Mouse (Mus musculus): ENCODE measurements at regions not wholly inside any gene's neighbourhood (a gene's known extent, or its start where the extent isn't known, plus 50 kb on each side); places are given as distances from the start of the nearest gene placed in this dataset.
A peak's percentile ranks its signal among the peaks of the same experiment; 100 is the strongest.
"Not testable (repeated sequence)": the region's sequence is repeated elsewhere in the genome, so short reads cannot be mapped to it uniquely, and the experiment has no call there.

DNA sequence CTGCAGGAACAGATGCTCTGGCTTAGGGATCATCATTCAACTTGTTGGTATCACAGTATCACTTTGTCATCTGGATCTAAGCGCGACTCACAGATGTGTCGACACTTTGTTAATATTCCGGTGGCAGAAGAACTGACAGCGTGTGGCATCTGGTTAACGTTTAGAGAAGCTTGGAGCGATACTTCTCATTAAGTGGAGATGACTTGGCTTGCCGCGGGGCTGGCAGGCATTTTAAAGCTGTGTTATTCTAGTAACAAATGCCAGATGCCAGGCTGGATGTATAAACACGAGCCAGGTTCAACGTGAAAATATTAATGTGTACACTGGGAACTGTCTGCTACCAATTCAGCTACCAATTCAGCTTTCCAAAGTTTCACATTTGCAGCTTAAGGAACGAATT lies 430.3 kb upstream of the Dab2 start:
- DNase-seq (ENCODE audit: low spot score) = no peak

DNA sequence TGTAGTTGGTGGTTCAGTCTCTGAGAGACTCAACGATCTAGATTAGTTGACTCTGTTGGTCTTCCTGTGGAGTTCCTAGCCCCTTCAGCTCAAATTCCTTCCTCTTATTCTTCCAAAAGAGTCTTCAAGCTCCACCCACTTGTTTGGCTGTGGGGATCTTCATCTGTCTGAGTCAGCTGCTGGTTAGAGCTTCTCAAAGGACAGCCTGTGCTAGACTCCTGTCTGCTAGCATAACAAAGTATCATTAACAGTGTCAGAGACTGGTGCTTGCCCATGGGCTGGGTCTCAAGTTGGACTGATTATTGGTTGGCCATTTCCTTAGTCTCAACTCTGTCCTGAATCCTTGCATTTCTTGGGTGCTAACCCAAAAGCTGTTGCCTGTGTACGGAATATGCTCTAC lies 429.7 kb upstream of the Dab2 start:
- DNase-seq (ENCODE audit: low spot score) = no peak

DNA sequence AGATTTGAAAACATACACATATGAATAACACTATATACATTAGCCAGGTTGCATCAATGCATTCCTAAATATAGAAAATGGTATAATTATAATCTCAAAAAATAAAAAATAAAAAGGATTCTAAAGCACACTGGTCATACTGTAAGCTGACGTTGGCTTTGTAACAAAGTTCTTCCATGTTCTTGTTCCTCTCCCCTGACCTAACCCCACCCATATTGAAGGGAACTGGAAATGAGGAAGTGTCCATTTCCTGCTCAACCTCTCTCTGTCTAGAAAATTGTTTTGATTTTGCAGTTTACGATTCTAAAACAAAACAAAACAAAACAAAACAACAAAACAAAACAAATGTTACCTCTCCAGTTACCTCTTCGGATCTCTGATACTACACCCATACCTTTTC lies 427.5 kb upstream of the Dab2 start:
- no peak for DNase-seq (ENCODE audit: low spot score)

DNA sequence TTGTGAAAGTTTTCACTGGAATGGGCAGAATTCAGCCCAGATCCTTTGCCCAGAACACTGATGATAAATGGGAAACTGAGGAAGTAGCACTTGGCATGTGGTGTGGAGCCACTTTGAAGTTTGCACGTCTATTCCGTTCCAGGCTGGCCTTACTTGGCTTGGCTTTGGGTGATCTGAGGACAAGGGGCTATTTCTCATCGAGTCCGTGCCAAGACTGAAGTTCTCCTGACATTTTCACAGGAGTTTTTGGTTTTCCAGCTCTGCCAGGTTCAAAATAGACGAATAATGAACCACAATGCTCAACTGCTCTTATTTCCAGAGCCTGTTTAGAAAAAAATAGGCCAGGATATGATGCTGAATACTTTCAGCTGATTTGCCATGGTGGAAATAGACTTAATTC lies 421.8 kb upstream of the Dab2 start:
- no peak for DNase-seq (ENCODE audit: low spot score)

DNA sequence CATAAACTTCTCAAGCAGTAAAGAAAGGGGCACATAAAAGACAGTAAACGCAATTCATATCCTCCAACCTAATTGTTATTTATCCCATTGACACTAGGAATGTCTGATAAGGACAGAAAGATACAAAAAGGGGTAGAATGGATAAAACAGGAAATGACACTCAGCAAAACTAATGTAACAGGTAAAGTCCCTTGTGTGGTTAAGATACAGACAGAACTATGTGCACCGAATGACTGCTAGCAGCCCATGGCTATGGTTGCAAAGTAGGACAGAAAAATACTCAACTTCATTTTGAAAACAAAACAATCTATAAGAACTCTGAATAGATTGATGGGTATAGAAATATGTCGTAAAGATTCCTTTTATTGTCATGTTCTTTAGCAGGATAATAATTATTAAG lies 408.4 kb upstream of the Dab2 start:
- no peak for DNase-seq (ENCODE audit: low spot score)

DNA sequence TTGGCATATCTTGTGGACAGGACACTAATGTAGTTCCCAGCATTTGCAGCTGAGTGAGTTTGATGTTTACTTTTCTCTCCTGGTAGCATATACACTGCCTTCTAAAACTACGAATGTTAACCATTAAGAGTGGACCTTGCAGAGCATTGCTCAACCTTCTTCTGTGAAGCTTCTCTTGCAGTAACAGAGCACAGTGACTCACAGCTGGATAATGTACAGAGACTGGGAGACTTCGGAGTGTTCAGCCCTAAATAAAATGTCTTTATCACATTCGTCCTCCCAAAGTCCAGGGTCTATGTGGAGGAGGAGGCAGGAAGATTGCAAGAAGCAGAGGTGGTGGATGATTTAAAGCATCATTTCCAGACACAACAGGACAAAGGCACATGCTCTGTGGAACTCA lies 407.6 kb upstream of the Dab2 start:
- no peak for DNase-seq (ENCODE audit: low spot score)

DNA sequence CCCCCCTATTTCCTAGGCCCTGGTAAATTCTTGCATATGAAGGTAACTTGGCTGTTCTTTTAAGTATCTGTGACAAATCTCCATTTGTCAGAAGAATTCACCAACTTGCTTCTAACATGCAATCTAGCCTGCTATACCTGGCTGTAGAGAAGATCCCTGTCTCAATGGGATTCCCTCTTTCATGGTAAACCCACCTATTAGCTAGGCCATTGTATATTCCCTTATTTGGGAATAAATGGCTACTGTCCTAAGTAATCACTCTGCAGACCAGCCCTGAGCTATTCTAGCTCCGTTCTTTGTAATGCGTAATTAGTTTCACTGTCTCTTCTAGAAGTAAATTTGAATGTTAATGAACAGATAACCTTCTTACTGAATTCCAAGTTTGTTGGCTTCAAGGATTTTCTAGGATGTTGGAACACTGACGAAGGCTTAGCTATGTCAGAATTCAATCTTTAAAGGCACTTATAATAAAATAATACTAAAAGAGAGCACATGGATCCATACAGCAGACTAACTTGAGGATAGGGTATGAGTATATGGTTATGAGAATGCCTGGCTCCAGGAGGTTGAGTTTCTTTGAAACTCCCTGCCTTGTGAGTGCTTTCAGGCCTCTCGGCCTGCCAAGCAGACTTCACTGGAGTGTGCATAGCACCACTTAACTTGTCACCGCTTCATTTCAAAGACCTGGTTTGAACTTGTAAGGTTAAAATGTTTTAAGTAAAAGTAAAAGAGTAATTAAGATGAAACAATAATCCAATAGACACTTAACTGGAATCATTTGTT lies 403.7 kb upstream of the Dab2 start:
- DNase-seq (ENCODE audit: low spot score) = not testable (repeated sequence)

DNA sequence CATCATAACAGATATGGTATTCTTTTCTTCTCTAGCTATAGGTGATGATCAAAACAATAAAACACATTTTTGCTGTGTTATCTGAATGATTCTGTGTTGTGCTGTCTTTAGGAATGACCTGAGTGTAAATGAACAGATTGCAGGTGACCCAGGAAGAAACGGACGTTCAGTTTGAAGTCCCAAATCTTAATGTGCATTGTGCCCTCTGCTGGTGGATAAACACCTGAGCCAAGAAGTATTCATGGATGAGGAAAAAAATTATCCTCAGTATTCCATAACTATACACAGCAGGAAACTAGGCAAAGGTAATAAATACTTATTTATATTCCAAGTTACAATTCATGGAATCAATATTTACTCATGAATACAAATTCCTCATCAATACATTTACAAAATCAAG lies 384.3 kb upstream of the Dab2 start:
- DNase-seq (ENCODE audit: low spot score) = peak; percentile 47

DNA sequence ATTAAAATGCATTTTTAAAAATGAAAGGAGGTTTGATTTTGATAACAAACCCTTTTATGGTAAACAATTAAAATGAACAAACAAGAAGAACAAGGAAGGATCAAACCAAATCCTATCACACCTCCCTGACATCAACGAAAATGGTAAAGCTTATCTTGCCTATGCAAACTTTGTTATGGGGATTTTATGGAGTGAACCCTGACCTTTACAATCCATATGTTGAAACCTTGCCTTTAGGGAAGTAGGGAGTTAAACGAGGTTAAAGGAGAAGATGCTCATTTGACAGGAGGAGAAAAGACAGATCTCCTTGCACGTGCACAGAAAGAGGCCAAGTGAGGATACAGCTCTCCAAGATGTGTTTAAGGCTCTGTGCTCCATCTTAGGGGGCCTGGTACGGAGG lies 379.5 kb upstream of the Dab2 start:
- no peak for DNase-seq (ENCODE audit: low spot score)

DNA sequence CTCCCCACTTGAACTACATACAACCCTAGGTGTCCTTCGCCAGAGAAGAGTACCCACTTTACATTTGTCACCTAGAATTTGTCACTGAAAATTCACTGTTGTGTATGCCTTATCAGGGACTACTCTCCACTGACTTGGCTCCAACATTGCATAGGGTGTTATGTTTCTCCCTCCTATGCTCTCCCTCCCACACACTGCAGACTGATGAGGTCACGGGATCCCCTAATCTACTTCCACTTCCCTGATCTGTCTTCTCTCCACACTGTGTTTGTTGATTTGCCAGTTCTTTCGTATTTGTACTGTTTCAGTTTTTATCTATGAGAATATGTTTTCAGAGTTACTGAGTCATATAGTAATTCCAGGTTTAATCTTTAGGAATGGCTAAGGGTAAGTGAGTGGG lies 371.8 kb upstream of the Dab2 start:
- DNase-seq (ENCODE audit: low spot score) = no peak

DNA sequence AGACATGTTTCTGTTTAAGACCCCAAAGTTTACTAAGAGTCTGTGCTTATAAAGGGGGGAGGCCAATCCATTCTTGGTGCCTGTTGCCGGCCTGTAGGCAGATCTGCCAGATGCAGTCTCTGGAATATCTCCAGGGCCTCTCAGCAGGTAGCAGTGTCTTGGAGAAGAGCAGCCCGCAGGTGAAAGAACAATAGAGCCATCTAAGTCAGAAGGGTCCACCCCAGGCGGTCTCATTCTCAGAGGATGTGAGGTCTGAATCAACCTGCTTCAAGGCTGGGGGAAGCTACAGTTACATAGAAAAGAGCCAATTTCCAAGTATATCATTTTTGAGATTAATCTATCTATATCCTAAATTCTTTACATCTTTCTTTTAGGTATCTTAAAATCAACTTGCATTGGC lies 366.0 kb upstream of the Dab2 start:
- no peak for DNase-seq (ENCODE audit: low spot score)

DNA sequence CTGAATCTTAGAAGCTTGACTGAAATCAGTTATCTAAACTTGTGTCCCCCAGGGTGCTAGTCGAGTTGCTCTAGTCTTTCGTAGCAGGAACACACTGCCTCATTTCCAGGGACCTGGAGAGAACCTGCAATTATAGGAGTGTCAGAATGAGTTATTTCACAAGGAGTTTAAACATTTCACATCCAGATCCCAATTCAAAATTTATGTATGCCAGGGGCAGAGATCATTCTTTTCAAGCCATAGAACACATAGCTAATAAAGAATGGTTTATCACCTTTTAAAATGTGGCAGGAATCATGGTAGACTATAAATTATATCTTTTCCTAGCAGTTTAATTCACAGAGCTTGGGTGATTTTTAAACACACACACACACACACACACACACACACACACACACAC lies 358.6 kb upstream of the Dab2 start:
- DNase-seq (ENCODE audit: low spot score) = no peak

DNA sequence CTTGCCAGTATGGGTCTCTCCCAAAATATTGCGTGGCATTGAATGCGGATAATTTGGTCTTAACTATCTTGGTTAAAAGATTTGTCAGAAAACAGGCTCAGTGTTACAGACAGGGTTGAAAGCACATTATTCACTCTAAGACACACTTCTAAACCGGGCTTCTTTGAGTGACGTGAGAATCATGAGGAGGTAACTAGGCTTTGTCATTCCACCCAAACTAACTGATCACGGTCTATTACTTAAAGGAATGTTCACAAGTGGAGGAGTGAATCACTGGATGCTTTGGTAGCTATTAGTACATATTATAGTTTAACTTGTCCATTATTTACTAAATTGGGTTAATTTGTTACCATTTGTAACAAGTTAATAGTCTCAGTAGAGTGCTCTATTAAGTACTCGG lies 352.9 kb upstream of the Dab2 start:
- DNase-seq (ENCODE audit: low spot score) = no peak

DNA sequence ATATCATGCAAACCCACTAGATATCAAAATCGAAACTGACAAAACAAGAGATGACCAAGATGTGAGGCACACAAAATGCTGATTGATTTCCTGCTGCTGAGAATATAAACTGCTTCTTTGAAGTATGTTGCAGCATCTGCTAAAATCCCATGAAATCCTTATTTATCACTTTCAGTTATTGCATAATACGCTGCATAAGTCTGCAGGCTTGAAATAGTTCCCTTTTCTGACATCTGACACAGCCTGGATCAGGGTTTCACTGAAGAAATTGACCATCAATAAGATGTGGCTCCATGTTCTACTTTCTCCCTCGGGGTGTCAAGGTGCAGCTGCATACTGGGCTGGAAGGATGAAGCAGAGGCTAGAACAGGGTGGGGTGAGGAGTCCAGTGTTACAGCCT lies 348.7 kb upstream of the Dab2 start:
- DNase-seq (ENCODE audit: low spot score) = no peak

DNA sequence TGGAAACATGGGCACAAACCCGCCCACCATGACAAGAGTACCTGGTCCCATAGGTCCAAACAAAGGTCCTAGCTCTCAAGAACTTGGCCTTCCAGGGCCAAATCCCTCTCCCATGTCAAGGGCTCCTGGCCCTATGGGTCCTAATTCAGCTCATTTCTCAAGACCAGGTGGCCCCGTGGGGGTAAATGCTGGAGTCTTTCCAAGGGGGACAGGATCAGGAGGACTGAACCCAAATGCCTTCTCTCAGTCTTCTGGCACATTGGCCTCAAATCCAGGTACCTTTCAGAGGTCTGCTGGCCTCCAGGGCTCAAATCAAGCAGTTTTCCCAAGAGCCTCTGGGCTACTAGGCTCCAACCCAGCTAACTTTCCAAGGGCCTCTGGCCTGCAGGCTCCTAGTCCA lies 347.9 kb upstream of the Dab2 start:
- not testable (repeated sequence) for DNase-seq (ENCODE audit: low spot score)

DNA sequence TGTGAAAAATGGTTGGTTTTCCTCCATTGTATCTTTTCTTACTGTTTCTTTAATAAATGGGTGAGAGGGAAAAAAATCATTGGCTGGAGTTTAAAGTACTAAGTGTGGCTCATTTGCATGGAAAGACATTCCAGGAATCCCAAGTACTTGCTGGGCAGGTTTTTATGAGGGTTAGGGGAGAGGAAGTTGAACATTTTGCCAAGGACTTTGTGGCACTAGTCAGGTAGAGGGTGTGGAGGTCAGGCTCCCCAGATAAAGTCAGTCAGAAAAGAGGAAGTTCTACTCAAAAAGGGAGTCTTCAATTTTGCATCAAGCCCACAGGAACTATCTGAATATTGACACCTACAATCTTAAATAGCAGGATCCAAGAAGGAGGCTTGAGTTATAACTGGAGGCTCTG lies 346.5 kb upstream of the Dab2 start:
- DNase-seq (ENCODE audit: low spot score) = no peak

DNA sequence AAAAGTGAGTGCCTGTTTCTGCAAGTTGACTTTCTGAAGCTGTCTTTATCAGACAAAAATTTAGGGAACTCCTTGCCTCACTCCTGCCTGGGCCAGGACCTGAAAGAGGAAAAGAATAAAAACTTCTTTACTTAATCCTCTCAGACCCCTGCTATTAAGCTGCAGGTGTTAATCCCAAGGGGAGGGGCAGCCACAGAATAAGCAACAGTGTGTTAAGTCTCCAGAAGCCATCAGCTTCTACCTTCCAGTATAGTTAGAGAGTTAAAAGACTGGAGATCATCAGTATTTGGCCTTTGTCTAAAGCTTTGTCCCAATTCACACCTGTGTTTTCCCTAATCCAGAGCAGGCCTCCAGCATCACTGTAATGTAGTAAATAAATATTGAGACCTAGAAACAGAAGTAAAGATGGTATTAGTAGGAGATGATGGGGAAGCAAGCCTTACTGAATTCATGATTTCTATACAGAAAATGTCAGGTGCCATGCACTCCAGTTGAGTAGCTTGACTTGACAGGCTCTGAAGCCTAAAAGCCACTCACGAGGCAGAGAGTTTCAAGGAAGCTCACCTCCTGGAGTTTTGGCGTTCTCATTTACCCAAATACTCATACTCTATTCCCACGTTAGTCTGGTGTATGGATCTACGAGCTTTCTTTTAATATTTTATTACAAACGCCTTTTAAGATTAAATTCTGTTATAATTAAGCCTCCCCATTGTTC lies 308.1 kb upstream of the Dab2 start:
- no peak for DNase-seq (ENCODE audit: low spot score)

DNA sequence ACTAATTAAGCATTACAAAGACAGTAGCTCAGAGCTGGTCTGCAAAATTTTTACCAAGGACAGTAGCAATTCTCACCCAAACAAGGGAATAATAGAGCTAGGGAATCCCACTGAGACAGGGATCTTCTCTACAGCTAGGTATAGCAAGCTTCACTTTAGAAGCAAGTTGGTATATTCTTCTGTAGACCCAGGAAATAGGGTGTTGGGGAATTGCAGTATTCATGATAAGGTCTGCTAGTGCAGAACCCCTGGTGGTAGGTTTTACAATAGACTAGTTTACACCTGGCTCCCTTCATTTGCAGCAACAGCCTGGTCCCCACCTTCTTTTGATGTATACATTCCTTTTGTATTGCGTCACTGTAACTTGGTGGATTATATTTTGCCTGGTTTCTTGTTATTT lies 307.4 kb upstream of the Dab2 start:
- not testable (repeated sequence) for DNase-seq (ENCODE audit: low spot score)

DNA sequence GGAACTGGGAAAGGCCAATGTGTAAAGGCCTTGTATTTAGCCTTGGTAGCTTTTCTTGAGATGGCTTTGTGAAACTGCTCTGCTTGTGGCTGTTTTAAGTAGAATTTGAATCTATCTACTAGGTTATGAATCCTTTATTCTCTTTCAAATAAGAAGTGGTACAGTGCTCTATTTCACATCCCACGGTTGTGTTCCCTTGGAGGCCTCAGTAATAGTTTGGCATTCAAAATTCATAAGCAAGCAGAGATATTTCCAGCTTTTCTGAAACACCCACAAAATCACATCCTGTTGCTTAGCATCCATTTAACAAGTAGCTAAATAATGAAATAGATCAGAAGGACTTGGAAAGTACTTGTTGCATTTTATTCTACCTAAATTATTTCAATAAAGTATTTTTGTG lies 298.8 kb upstream of the Dab2 start:
- DNase-seq (ENCODE audit: low spot score) = no peak

DNA sequence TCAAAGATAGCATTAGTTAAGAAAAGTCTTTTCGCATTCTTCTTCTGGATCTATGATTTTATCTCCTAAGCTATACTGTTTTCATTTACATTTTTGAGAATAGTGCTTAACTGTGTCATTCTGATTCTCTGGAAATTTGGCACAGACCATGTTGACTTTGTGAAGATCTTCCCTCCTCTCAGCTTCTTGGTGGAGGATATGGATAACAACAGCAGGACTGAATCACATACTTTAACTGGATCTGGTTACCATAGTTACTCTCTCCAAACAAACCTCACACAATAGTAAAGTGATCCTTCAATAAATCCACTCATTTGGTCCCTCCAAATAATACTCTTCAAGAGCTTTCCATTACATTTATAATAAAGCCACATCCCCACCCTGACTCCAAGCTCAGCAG lies 298.2 kb upstream of the Dab2 start:
- DNase-seq (ENCODE audit: low spot score) = no peak

DNA sequence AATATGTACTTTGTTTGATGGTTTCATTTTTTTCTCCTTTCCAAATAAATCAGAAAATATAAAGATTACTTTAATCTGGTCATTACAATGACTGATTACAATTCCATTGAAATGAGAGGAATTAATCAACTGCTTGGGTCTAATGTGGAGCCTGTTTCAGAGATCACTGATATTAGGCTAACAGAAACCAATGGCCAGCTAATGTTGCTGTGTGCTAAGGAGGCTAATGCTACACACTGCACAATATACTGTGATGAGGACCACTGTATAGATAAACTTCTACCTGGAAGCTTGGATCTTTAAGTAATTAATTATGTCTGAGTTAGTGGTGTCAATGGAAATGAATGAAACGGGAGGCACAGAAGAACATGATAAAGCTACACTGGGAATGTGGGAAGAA lies 284.6 kb upstream of the Dab2 start:
- DNase-seq (ENCODE audit: low spot score) = no peak

DNA sequence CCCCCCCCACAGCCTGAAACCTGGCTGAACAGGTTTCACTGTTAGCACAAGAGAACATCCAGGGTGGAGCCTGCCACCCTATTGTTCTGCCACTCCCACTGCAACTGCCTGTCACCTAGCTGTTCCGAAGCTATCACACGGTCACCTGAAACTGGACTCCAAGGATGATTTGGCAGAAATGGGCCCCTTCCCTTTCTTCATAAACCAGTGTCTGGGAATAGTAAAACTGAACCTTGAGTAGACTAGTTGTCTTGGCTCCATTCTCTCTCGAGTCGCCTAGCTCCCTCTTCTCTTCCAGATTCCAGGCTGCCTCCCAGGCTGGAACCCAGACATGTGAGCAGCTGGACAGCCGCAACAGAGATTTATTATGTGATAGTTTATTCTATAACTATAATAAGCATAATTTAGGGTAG lies 282.9 kb upstream of the Dab2 start:
- no peak for DNase-seq (ENCODE audit: low spot score)

DNA sequence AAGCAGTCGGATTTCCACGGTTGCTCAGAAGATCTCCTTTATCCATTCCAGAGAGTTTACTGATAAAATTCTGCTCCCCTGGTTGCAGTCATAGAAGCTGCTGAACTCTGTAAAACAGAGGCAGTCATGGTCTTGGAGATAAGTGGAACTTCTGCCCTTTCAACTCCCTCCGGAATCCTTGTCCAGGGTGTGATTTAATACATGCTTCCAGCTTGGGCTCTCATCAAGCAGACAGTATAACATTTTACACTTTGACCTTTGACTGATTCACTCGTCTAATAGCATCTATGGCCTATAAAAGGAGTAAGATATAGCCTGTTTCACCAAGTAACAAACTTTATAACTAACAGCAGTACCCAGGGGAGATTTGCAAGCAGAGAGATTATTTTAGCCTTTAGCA lies 274.0 kb upstream of the Dab2 start:
- no peak for DNase-seq (ENCODE audit: low spot score)

DNA sequence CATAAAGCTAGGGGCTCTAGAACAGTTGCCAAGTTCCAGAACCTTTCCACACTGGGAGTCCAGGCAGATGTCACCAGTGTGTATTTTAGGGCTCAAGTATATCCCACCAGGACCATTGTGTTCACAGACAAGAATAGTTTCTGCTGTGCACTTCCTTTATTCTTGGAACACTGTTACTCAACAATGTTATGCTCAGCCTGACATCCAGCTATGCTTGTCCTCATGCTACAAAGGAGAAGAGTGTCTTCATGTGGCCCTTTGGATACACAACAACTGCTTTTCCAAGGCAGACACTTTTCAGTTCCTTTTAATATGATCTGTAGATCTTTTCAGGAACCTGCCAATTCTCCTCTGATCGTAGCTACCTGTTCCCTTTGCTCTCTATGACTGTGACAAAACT lies 270.4 kb upstream of the Dab2 start:
- DNase-seq (ENCODE audit: low spot score) = no peak
